Mouse (Mus musculus): ENCODE measurements around the gene Selenoi.

The Selenoi gene

DNA sequence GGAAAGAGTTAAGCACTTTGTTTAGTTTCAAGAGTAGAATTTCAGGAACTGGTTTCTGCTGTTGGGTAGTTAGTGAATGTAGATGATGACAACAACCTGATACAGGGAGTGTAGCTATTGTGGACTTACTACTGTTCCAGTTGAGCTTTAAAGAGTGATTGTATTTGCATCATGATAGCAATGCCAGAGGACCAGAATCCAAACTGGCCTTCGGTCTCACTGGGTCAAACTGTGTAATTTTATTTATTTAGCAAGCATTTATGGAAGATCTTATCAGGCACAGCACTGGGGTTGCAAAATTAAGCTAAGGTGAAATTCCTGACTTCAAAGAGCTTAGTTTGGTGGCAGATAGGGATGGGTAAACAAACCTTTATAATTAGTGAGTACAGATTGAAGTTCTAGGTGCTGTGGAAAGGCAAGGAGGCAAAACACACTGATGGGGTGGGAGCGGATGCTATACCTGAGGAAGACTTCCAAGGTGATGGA lies 3.3 kb downstream of the Selenoi start:
- DNase-seq (ENCODE audit: low spot score in 2 of 2): no peak

- DNase-seq (ENCODE audit: low spot score in 2 of 2): no peak
These were observed 6.2 kb downstream of the Selenoi start for GRCm38 (mm10) chr5:30238533-30238932.

- DNase-seq (ENCODE audit: low spot score in 2 of 2): no peak
These were observed 8.2 kb downstream of the Selenoi start for GRCm38 (mm10) chr5:30240552-30240951.

GRCm38 (mm10) chr5:30242410-30242809 lies 10.0 kb downstream of the Selenoi start:
- no peak for DNase-seq (ENCODE audit: low spot score in 2 of 2)

DNA sequence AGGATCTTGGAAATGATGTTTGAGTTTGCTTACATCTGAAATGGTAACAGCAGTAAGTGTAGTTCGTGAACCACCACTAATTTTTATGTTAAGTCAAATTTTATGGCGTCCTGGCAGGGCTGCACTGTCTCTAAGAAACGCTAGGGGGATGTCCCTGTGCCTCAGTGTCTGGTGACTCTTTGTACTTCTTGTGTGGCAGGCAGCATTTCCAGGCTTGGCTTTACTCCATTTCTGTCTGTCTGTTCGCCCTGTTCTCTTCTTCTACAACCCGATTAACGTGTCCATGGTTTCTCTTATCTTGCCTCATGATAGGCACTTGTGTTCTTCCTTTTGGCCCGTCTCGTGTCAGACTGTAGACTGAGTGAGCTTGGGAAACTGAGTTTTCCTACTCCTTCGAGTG lies 11.4 kb downstream of the Selenoi start:
- peak in 1 of 2 experiments; percentile 22 for DNase-seq (ENCODE audit: low spot score in 2 of 2)

- DNase-seq (ENCODE audit: low spot score in 2 of 2): no peak
These were observed 13.6 kb downstream of the Selenoi start for GRCm38 (mm10) chr5:30245861-30246416.

DNA sequence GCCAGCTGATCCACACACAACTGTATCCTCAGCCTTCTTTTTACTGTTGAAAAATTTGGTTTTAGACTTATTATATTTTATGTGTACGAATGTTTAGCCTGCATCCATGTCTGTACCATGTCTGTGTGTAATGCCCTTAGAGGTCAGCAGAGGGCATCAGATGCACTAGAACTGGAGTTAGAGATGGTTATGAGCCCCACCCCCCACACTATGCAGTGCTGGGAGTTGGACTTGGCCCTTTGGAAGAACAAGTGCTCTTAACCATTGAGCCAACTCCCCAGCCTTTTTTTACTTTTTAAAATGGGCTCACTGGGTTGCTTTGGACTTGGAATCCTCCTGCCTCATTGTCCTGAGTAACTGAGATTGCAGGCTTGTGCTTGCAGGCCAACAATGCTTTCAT lies 15.3 kb downstream of the Selenoi start:
- peak in 1 of 2 experiments; percentile 30 for DNase-seq (ENCODE audit: low spot score in 2 of 2)

- DNase-seq (ENCODE audit: low spot score in 2 of 2): no peak
These were observed 23.4 kb downstream of the Selenoi start for GRCm38 (mm10) chr5:30255567-30256354.

DNA sequence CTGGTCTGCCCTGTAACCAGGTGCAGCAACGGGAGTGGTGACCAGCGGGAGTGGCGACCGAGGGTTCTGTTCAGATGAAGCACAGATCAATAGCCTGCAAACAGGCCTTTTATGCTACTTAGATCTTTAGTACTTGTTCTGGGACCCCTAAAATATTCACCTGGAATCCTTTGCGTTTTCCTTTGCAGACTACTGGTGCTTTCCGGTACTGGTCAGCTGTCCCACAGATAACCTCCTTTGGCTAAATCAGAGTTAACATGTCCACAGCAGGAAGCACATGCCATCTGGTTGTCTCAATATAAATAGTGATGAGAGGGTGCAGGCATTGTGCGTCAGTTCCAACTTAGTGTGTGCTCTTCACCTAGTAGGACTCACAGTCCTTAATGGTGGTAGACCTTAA lies 26.4 kb downstream of the Selenoi start:
- no peak for DNase-seq (ENCODE audit: low spot score in 2 of 2)

- DNase-seq (ENCODE audit: low spot score in 2 of 2): no peak
These were observed 38.3 kb downstream of the Selenoi start for GRCm38 (mm10) chr5:30270571-30271190.

DNA sequence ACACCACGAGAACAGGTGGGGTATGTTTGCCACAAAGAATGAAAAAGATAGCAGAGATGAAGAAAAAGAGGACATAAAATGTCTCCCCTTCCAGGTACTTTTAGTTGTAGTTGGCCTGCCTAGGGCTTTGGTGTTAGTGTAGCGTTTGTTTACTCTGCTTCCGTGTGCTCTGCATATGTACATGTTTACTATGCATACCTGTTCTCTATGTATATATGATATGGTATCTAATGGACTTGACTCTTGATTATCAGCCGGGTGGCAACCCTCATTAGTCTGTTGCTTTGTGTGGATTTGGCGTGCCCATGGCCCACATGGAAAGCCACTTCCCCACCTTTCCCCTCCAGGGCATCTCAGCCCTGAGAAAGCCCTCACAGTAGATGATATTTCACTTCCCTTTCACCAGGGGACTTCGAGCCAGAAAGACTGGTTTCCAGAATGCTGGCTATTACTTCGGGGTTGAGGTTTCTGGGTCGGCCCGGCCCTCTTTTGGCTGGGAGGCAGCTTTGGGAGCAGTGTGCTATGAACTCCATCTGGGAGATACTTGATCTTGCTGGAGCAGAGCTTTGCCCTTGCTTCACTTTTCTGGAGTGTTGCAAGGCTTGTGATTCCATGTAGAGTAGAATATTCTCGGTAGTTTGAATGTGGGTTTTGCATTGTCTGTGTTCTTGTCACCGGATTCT lies 39.4 kb downstream of the Selenoi start:
- no peak for DNase-seq (ENCODE audit: low spot score in 2 of 2)

- DNase-seq (ENCODE audit: low spot score in 2 of 2): no peak
These were observed 44.0 kb downstream of the Selenoi start for GRCm38 (mm10) chr5:30276361-30276760.

GRCm38 (mm10) chr5:30278952-30279351 lies 46.6 kb downstream of the Selenoi start:
- DNase-seq (ENCODE audit: low spot score in 2 of 2): no peak

- no peak for DNase-seq (ENCODE audit: low spot score in 2 of 2)
These were observed 47.1 kb downstream of the Selenoi start for GRCm38 (mm10) chr5:30279446-30279845.

DNA sequence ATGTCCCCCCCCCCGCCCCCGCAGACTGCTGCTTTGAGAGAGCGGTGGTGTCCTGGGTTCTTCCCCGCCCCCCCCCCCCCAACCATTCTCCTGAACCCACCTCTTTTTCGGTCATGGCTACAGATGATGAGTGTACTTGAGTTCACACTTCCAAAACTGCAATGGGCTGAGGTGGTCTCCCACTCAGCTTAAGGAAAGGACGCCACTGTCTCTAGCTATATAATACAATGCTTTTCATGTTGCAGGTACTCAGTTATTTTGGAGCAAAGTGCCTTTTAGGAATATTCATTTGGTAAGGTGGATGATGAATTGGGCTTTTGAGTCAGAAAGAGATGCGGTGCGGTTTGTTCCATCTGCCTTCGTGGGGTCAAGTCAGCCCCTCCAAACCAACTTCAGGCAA lies 48.5 kb downstream of the Selenoi start:
- DNase-seq (ENCODE audit: low spot score in 2 of 2): no peak

DNA sequence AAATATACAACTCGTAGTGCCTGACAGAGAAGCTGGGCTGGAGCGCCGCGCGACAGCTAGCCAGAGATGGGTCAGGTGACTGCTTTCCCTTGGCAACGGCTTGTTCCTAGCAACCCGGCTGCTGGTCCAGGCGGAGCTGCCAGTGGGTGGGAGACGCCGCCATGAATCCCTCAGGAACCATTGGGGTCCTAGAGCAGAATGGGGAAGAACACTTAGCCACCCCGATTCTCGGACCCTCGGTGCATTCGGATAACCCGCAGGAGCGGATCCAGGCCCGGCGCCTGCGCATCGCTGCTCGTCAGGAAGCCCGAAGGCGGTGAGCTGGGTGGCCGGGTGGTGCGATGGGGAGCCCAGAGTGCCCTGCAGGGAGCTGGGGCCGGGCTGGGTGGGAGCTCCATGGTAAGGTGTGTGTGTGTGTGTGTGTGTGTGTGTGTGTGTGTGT lies 48.9 kb downstream of the Selenoi start, which contains the start of gene Drc1:
TSS of gene Drc1 (plus strand) at position 98 of the 442 bp plus-strand sequence.
- no peak for DNase-seq (ENCODE audit: low spot score in 2 of 2)

DNA sequence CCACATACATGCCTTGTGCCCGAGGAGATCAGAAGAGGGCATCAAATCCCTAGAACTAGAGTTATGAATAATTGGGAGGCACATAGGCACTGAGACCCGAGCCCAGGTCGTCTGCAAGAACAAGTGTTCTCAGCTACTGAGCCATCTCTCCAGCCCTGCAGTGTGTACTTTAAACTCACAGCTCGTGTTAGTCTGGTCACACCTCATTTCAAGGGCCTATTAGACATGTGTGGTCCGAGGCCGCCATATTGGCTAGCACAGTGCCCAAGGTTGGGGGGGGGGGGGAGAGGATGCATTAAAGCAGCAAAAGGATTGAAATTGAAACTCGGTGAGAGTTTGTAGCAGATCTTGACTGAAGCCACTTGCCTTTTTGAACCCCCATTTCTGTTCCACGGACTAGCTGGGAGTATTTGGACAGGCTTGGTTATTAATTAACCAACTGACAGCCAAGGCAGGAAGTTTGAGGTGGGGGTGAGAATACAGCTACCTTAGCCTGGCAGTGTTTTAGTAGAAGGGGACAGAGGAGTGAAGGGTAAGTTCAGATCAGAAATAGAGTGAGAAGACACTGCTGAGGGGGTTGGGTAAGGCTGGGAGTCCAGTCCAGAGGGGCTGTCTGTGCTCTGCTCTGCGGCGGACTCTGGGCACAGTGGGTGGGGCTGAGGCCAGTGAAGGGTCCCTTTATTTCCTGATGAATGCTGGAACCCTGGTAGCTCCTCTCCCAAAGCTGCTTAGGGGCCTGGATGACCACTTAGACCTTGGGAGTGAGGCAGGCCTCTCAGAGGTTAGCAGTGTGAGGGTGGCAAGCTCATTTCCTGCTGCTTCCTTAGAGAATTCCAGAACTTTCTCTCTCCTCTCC lies 53.8 kb downstream of the Selenoi start:
- DNase-seq (ENCODE audit: low spot score in 2 of 2): no peak

GRCm38 (mm10) chr5:30287106-30287882 lies 54.9 kb downstream of the Selenoi start:
- DNase-seq (ENCODE audit: low spot score in 2 of 2): no peak
